Mouse (Mus musculus): ENCODE data around the gene Adamts8.

Gene Adamts8

GRCm38 (mm10) chr9:30942512-30943313 lies at the start of gene Adamts8:
Gene Adamts8 (plus strand): TSS chr9:30942562.
- no peak for DNase-seq (ENCODE audit: low spot score in 2 of 2)

GRCm38 (mm10) chr9:30895618-30896017 lies 46.7 kb upstream of the Adamts8 start:
- DNase-seq (ENCODE audit: low spot score in 2 of 2): no peak

DNA sequence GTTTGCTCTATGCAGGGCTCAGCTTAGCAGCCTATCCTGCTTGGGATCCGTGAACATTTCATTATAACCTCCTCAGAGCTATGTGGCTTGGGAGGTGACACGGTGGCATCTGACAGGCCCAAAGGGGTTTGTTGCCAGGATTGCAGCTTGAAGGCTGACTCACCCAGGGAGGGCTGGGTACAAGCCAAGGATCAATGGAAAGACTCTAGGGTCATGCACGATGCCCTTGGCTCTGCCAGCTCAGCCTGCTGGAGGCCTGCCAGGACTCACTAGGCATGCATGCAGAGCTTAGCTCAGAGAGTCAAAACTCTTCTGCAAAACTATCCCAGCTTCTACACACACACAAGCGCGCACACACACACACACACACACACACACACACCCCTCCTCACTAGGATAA lies 45.6 kb upstream of the Adamts8 start:
- DNase-seq (ENCODE audit: low spot score in 2 of 2): no peak

GRCm38 (mm10) chr9:30897169-30897568 lies 45.2 kb upstream of the Adamts8 start:
- no peak for DNase-seq (ENCODE audit: low spot score in 2 of 2)

- DNase-seq (ENCODE audit: low spot score in 2 of 2): no peak
These were observed 40.2 kb upstream of the Adamts8 start for GRCm38 (mm10) chr9:30902152-30902551.

DNA sequence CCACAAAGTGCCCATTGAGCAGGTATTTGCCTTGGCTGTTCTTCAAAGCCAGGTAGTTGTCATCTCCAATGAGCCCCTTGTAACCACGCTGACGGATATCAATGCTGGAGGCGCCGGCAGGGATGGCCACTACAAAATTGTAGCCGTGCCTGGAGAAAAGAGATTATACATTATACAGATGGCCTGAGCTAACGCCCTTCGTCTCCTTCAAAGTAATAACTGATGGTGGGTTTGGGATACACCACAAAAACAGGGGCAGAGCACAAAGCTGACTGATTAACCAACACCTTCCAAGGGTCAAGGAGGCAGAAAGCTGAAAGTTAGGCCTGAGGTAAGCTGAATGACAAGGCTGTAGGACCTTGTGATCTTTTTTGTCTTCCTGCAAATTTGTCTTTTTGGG lies 39.7 kb upstream of the Adamts8 start:
- DNase-seq (ENCODE audit: low spot score in 2 of 2): no peak

- no peak for DNase-seq (ENCODE audit: low spot score in 2 of 2)
These were observed 39.1 kb upstream of the Adamts8 start for GRCm38 (mm10) chr9:30903266-30903665.

GRCm38 (mm10) chr9:30905861-30906260 lies 36.5 kb upstream of the Adamts8 start:
- no peak for DNase-seq (ENCODE audit: low spot score in 2 of 2)

DNA sequence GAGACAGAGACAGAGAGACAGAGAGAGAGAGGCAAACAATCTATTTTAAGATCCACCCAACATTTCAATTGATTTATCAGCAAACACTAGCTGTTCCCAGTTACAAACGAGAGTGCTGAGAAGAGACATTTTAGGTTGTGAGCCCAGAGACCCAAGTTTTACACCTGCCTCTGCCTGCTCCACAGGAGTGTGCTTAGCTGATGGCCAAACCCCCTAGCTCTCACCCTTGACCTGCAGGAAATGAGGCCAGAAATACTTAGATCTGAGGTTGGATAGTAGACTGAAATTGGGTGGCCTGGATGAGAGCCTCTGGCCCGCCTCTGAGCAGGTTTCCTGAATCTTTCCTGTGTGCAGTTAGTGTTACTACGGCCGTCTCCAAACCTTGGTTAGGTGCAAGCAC lies 35.9 kb upstream of the Adamts8 start:
- no peak for DNase-seq (ENCODE audit: low spot score in 2 of 2)

- no peak for DNase-seq (ENCODE audit: low spot score in 2 of 2)
These were observed 34.6 kb upstream of the Adamts8 start for GRCm38 (mm10) chr9:30907677-30908295.

GRCm38 (mm10) chr9:30908296-30908690 lies 34.1 kb upstream of the Adamts8 start:
- no peak for DNase-seq (ENCODE audit: low spot score in 2 of 2)

- no peak for DNase-seq (ENCODE audit: low spot score in 2 of 2)
These were observed 33.4 kb upstream of the Adamts8 start for GRCm38 (mm10) chr9:30908973-30909372.

- DNase-seq (ENCODE audit: low spot score in 2 of 2): no peak
These were observed 31.9 kb upstream of the Adamts8 start for GRCm38 (mm10) chr9:30910491-30910890.

DNA sequence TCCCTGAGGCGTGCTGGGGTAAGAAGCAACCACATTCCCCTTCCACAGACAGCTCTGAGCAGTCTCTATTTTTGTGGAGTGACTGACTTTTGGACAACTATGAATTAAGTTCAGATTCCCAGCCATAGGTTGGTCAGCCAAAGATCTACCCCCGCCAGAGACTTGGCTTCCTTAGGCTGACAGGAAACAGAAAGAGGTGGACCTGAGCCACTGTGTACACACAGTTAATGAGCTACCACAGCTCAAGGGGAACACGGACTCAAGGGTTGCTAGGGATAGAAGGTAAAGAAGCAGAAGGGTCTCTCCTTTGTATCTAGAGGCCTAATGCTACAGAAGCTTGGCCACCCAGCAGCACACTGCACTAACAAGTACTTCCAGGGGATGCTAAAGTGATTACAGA lies 30.2 kb upstream of the Adamts8 start:
- DNase-seq (ENCODE audit: low spot score in 2 of 2): no peak

- DNase-seq (ENCODE audit: low spot score in 2 of 2): no peak
These were observed 28.9 kb upstream of the Adamts8 start for GRCm38 (mm10) chr9:30913429-30913828.

DNA sequence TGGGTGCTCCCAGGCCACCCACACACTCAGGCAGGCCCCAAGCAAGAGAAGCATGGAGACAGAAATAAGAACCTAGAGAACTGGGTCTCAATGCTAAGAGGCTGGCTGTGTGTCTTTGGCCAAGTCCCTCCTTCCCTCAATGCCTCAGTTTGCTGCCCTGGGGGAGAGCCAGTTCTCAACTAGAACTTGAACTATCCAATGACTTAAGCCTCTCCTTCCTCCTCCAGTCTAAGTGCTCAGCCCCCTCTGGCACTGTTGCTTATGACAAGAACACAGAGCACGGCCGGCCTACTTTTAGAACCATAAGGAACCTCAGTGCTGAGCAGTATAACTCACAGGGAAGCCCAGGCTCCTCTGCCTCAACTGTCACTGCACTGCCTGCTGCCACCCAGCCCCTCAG lies 28.1 kb upstream of the Adamts8 start:
- DNase-seq (ENCODE audit: low spot score in 2 of 2): no peak

DNA sequence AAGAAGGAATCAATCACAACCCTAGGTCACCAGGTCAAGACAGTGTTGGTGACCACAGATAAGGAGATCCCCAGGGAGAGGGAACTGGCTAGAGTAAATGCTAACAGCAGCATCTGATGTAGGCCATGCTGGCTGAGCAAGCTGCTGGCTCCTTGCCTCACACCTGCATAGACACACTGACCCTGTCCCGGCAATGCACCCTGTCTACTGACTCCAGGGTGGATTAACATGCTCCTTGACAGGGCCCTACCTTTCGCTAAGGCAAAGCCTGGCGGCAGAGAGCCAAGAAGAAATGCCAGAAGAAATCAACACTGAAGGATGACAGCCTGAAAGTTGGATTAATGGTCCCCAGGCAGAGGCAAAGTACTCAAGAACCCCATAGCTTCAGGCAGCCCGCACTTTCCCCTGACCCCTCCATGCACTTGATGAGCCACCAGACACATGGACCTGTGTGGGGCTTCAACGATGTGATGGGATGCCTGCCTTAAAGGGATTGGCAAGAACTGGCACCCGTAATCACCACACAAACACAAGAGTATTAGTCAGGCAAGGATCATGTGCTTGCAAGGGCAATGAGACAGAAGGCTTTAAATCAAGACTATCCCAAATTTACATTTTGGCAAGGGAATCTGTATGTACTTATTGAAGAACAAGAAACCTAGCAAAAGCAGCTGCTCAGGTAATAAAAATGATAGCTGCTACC lies 25.9 kb upstream of the Adamts8 start:
- no peak for DNase-seq (ENCODE audit: low spot score in 2 of 2)

DNA sequence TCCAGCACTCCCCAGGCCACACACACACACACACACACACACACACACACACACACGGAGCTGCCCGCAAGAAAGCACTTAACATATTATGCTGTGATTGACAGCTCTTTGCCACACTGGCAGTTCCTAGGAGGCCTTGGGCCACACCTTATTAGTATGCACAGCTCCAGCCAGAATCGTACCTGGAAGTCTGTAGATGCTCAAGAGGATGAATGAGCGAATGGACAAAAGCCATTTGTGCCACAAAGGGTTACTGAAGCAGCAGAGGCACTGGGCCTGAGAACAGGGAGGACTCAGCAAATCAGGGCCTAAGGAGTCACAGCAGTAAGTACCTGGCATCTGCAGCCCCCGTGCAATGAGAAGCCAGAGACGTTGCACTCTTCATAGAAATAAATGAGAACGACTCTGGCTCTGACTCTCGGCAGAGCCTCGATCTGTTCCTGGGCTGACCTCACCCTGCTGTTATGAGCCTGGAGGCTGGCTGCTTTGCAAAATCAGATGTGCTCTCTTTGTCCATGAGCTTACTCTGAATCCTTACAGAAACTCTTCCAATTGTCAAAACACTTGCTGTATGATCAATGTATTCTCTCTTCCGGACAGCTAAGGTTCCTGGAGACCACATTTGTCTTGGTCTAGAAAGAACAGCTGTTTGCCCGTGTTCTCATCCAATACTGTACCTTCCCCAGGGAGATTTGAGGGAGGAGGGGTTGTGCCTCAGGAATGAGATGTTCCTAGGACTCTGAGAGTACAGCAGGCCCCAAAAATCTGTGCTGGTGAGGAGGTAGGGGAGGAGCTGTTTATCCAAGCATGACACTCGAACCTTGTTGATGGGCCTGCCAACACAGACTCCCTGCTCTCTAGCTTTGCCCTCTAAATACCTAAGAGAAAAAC lies 23.7 kb upstream of the Adamts8 start:
- DNase-seq (ENCODE audit: low spot score in 2 of 2): no peak

DNA sequence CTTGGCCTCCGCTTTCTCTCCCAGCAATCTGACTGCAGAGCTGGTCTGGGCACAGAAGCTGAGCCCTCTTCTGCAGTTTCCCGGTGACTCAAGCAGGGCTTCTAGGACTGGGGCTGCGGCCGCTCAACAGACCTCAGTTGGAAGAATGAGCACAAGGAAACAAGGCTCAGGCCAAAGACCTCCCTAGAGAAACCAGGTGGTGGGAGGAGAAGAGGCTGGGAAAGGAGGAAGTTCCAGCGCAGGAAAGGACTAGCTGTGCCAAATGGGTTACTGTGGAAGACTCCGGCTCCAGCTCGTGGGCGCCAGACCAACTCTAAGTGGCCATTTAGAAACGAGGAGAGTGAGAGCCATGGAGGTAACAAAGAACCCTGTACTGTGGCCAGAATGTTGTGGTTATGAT lies 22.7 kb upstream of the Adamts8 start:
- no peak for DNase-seq (ENCODE audit: low spot score in 2 of 2)

DNA sequence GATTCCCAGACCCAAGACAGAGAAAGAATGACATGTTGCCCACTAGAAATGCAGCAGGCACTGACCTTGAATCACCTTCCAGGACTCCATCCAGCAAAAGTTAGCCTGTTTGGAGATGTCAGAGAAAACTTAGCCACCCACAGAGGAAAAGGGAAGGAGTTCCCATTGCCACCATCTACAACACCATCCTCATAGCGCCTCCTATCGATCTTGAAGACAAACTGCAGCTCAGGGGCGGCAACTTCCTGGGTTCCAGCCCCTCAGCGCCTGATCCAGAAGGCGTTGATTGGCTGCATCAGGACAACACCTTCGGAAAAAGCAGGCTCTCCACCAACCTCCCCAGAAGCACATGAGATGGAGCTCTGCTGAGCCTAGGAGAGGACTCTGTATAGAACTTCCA lies 21.6 kb upstream of the Adamts8 start:
- no peak for DNase-seq (ENCODE audit: low spot score in 2 of 2)

- DNase-seq (ENCODE audit: low spot score in 2 of 2): no peak
These were observed 20.9 kb upstream of the Adamts8 start for GRCm38 (mm10) chr9:30921261-30922103.
